Mouse (Mus musculus): ENCODE data around the gene Nudt8. TPM values are rescaled to one million over a fixed set of nuclear protein-coding genes. Genes with fewer than 3 reads are reported as not detected.
A peak's percentile ranks its signal among the peaks of the same experiment; 100 is the strongest.

Gene Nudt8
- total RNA-seq, 1 experiment, result 22.4 TPM

- Histone ChIP-seq H3K4me3 (ENCODE audit: insufficient read depth in 1 of 2, low read depth in 1 of 2, low read length in 2 of 2, poor library complexity in 1 of 2, severe bottlenecking in 1 of 2) (no peak overlapping the region), H3K27ac (ENCODE audit: insufficient read depth, low read depth, low read length, poor library complexity, severe bottlenecking) (no peak overlapping the region), H3K9ac (ENCODE audit: insufficient read depth, low read depth, low read length, poor library complexity, severe bottlenecking) (no peak overlapping the region), H3K4me1 (ENCODE audit: control insufficient read depth in 2 of 2, insufficient read depth in 2 of 2, low read length in 2 of 2, poor library complexity in 1 of 2) (peaks cover 0 to 10% of the 10 kb centered on the region in 2 experiments; a peak in 2 of 4 replicates), H3K36me3 (ENCODE audit: control insufficient read depth, insufficient read depth, low read length, poor library complexity, severe bottlenecking) (no peaks in the 10 kb centered on the region; the same call in 1 of the 2 replicates), H3K9me3 (ENCODE audit: control insufficient read depth, insufficient read depth, low read depth, low read length) (no peaks in the 10 kb centered on the region)
- in situ Hi-C loops (cut with MboI; ENCODE audit: low sequenced_read_pairs in 2 of 2, unreplicated experiment in 2 of 2), result no loop called here
- no peak for TF ChIP-seq MAFK (IDR thresholded peaks at IDR 0.05; ENCODE audit: insufficient read depth, low read depth, low read length)
- TF ChIP-seq HCFC1 (IDR thresholded peaks at IDR 0.05; ENCODE audit: borderline replicate concordance, insufficient read depth, low read length), result no peak
- TF ChIP-seq CHD2 (IDR thresholded peaks at IDR 0.05; ENCODE audit: low read depth, low read length), result no peak
- no peak for TF ChIP-seq ZNF384 (IDR thresholded peaks at IDR 0.05; ENCODE audit: low read depth, low read length)
- no peak for TF ChIP-seq ZC3H11A (IDR thresholded peaks at IDR 0.05; ENCODE audit: borderline replicate concordance, low read depth, low read length)
- no peak for DNase-seq (ENCODE audit: low read depth, low spot score)
These were observed 2.0 kb upstream of the Nudt8 start for GRCm38 (mm10) chr19:3998335-3998734.

- no peaks in the 10 kb centered on the region; the same call in 1 of the 2 replicates for H3K36me3 ChIP-seq (ENCODE audit: control insufficient read depth, insufficient read depth, low read length, poor library complexity, severe bottlenecking)
- H3K4me3 ChIP-seq (ENCODE audit: insufficient read depth in 1 of 2, low read depth in 1 of 2, low read length in 2 of 2, poor library complexity in 1 of 2, severe bottlenecking in 1 of 2), result peak overlapping the region in 1 of 2 experiments; percentile 95; a peak in 2 of 4 replicates
- no peaks in the 10 kb centered on the region for H3K9me3 ChIP-seq (ENCODE audit: control insufficient read depth, insufficient read depth, low read depth, low read length)
- H3K9ac ChIP-seq (ENCODE audit: insufficient read depth, low read depth, low read length, poor library complexity, severe bottlenecking), result peak overlapping the region; percentile 1; the same call in 1 of the 2 replicates
- peaks cover 0 to 16% of the 10 kb centered on the region in 2 experiments; a peak in 2 of 4 replicates for H3K4me1 ChIP-seq (ENCODE audit: control insufficient read depth in 2 of 2, insufficient read depth in 2 of 2, low read length in 2 of 2, poor library complexity in 1 of 2)
- no peak for TF ChIP-seq HCFC1 (IDR thresholded peaks at IDR 0.05; ENCODE audit: borderline replicate concordance, insufficient read depth, low read length)
- TF ChIP-seq ZNF384 (IDR thresholded peaks at IDR 0.05; ENCODE audit: low read depth, low read length), result no peak
- TF ChIP-seq MAFK (IDR thresholded peaks at IDR 0.05; ENCODE audit: insufficient read depth, low read depth, low read length), result no peak
- no peak for TF ChIP-seq CHD2 (IDR thresholded peaks at IDR 0.05; ENCODE audit: low read depth, low read length)
- H3K27ac ChIP-seq (ENCODE audit: insufficient read depth, low read depth, low read length, poor library complexity, severe bottlenecking), result no peak overlapping the region
- no peak for DNase-seq (ENCODE audit: low read depth, low spot score)
- in situ Hi-C loops (cut with MboI; ENCODE audit: low sequenced_read_pairs in 2 of 2, unreplicated experiment in 2 of 2), result no loop called here
These were observed 1.2 kb upstream of the Nudt8 start for GRCm38 (mm10) chr19:3999121-3999730.

GRCm38 (mm10) chr19:4000949-4001525 is 657 bp downstream of the Nudt8 start:
- no peak for DNase-seq (ENCODE audit: low read depth, low spot score)
- no peaks in the 10 kb centered on the region for H3K9me3 ChIP-seq (ENCODE audit: control insufficient read depth, insufficient read depth, low read depth, low read length)
- peak overlapping the region; percentile 90 for H3K9ac ChIP-seq (ENCODE audit: insufficient read depth, low read depth, low read length, poor library complexity, severe bottlenecking)
- peaks cover 3% of the 10 kb centered on the region for H3K36me3 ChIP-seq (ENCODE audit: control insufficient read depth, insufficient read depth, low read length, poor library complexity, severe bottlenecking)
- peaks cover 0 to 17% of the 10 kb centered on the region in 2 experiments; a peak in 2 of 4 replicates for H3K4me1 ChIP-seq (ENCODE audit: control insufficient read depth in 2 of 2, insufficient read depth in 2 of 2, low read length in 2 of 2, poor library complexity in 1 of 2)
- TF ChIP-seq ZC3H11A (IDR thresholded peaks at IDR 0.05; ENCODE audit: borderline replicate concordance, low read depth, low read length) (no peak), ZNF384 (IDR thresholded peaks at IDR 0.05; ENCODE audit: low read depth, low read length) (no peak), MAFK (IDR thresholded peaks at IDR 0.05; ENCODE audit: insufficient read depth, low read depth, low read length) (no peak), CHD2 (IDR thresholded peaks at IDR 0.05; ENCODE audit: low read depth, low read length) (no peak), HCFC1 (IDR thresholded peaks at IDR 0.05; ENCODE audit: borderline replicate concordance, insufficient read depth, low read length) (no peak)
- in situ Hi-C loops (cut with MboI; ENCODE audit: low sequenced_read_pairs in 2 of 2, unreplicated experiment in 2 of 2), result no loop called here
- peak overlapping the region; percentile 92 to 95 for H3K4me3 ChIP-seq (ENCODE audit: insufficient read depth in 1 of 2, low read depth in 1 of 2, low read length in 2 of 2, poor library complexity in 1 of 2, severe bottlenecking in 1 of 2)
- H3K27ac ChIP-seq (ENCODE audit: insufficient read depth, low read depth, low read length, poor library complexity, severe bottlenecking), result peak overlapping the region; percentile 79; the same call in 1 of the 2 replicates

GRCm38 (mm10) chr19:4001752-4002151 is 1.4 kb downstream of the Nudt8 start:
- in situ Hi-C loops (cut with MboI; ENCODE audit: low sequenced_read_pairs in 2 of 2, unreplicated experiment in 2 of 2), result no loop called here
- H3K9me3 ChIP-seq (ENCODE audit: control insufficient read depth, insufficient read depth, low read depth, low read length), result no peaks in the 10 kb centered on the region
- H3K4me3 ChIP-seq (ENCODE audit: insufficient read depth in 1 of 2, low read depth in 1 of 2, low read length in 2 of 2, poor library complexity in 1 of 2, severe bottlenecking in 1 of 2), result no peak overlapping the region
- no peak for DNase-seq (ENCODE audit: low read depth, low spot score)
- H3K9ac ChIP-seq (ENCODE audit: insufficient read depth, low read depth, low read length, poor library complexity, severe bottlenecking), result no peak overlapping the region
- peaks cover 0 to 17% of the 10 kb centered on the region in 2 experiments; a peak in 2 of 4 replicates for H3K4me1 ChIP-seq (ENCODE audit: control insufficient read depth in 2 of 2, insufficient read depth in 2 of 2, low read length in 2 of 2, poor library complexity in 1 of 2)
- no peak overlapping the region for H3K27ac ChIP-seq (ENCODE audit: insufficient read depth, low read depth, low read length, poor library complexity, severe bottlenecking)
- peaks cover 9% of the 10 kb centered on the region for H3K36me3 ChIP-seq (ENCODE audit: control insufficient read depth, insufficient read depth, low read length, poor library complexity, severe bottlenecking)
- TF ChIP-seq MAFK (IDR thresholded peaks at IDR 0.05; ENCODE audit: insufficient read depth, low read depth, low read length), result no peak
- TF ChIP-seq CHD2 (IDR thresholded peaks at IDR 0.05; ENCODE audit: low read depth, low read length), result no peak
- TF ChIP-seq HCFC1 (IDR thresholded peaks at IDR 0.05; ENCODE audit: borderline replicate concordance, insufficient read depth, low read length), result no peak
- no peak for TF ChIP-seq ZNF384 (IDR thresholded peaks at IDR 0.05; ENCODE audit: low read depth, low read length)
- no peak for TF ChIP-seq ZC3H11A (IDR thresholded peaks at IDR 0.05; ENCODE audit: borderline replicate concordance, low read depth, low read length)
